In genomic region chr3:152275008-152275407, GRCm38 (mm10) we compare ENCODE assay signal across 26 mouse cellular contexts. TPM values are rescaled to one million over a fixed set of nuclear protein-coding genes. Genes with fewer than 3 reads are reported as not detected.
"Had no signal": no experiment of that assay in that cellular context is flagged by ENCODE, and none has a peak within 500 bp of the region (broad histone marks: within the 10 kb centered on the region; RNA-seq: fewer than 3 reads in every experiment).

No protein-coding gene starts in this region.

- ATAC-seq: forebrain, postnatal 0 days; hindbrain, postnatal 0 days; intestine, embryonic 16.5 days; liver, embryonic 12.5 days had no signal

- H3K9me3 ChIP-seq: heart, embryonic 13.5 days; heart, embryonic 15.5 days; hindbrain, embryonic 12.5 days; kidney, embryonic 15.5 days; limb, embryonic 13.5 days; limb, embryonic 15.5 days; liver, embryonic 12.5 days had no signal

- H3K4me3 ChIP-seq: heart, embryonic 13.5 days; heart, embryonic 15.5 days; hindbrain, embryonic 12.5 days; kidney, embryonic 15.5 days; limb, embryonic 13.5 days; limb, embryonic 15.5 days; liver, embryonic 12.5 days had no signal

- H3K9ac ChIP-seq: forebrain, postnatal 0 days; heart, embryonic 13.5 days; heart, embryonic 15.5 days; hindbrain, embryonic 12.5 days; hindbrain, embryonic 14.5 days; kidney, embryonic 15.5 days; limb, embryonic 13.5 days; limb, embryonic 15.5 days; liver, embryonic 12.5 days; liver, embryonic 14.5 days had no signal

- H3K27me3 ChIP-seq: heart, embryonic 13.5 days; heart, embryonic 15.5 days; hindbrain, embryonic 12.5 days; kidney, embryonic 15.5 days; limb, embryonic 13.5 days; limb, embryonic 15.5 days; liver, embryonic 12.5 days had no signal

- DNase-seq: forebrain, postnatal 0 days; gastrocnemius, postnatal 14 days; gastrocnemius, postnatal 36 days; heart, adult 18-20 months; heart, postnatal 10 days; kidney, adult 11 months; kidney, adult 2 months; kidney, adult 9 months; kidney, postnatal 14 days; kidney, postnatal 36 days; layer of hippocampus, adult 9-11 months; layer of hippocampus, postnatal 36 days; left cerebral cortex, postnatal 4 days had no signal

- H3K27ac ChIP-seq: heart, embryonic 13.5 days; heart, embryonic 15.5 days; hindbrain, embryonic 12.5 days; hindbrain, embryonic 14.5 days; hindbrain, postnatal 0 days; kidney, embryonic 15.5 days; kidney, postnatal 0 days; limb, embryonic 13.5 days; limb, embryonic 15.5 days; liver, embryonic 12.5 days; liver, embryonic 14.5 days had no signal

- H3K4me2 ChIP-seq: heart, embryonic 13.5 days; heart, embryonic 15.5 days; hindbrain, embryonic 12.5 days; hindbrain, embryonic 14.5 days; kidney, embryonic 15.5 days; limb, embryonic 13.5 days; limb, embryonic 15.5 days; liver, embryonic 12.5 days had no signal

- H3K4me1 ChIP-seq: hindbrain, embryonic 12.5 days; kidney, embryonic 15.5 days; liver, embryonic 12.5 days had no signal

RNA-seq across cellular contexts. Expression of gene Nexn, which starts 8.9 kb away (rescaled TPM):
- polyA plus RNA-seq: liver, adult 2 months had no signal
